Mouse (Mus musculus): ENCODE results near the gene Schip1.

Schip1 gene

GRCm38 (mm10) chr3:68592575-68592974 lies 528.0 kb downstream of the Schip1 start:
- no peak for DNase-seq

GRCm38 (mm10) chr3:68593073-68593867 lies 528.7 kb downstream of the Schip1 start:
- DNase-seq, result no peak

- no peak for DNase-seq
Observed at GRCm38 (mm10) chr3:68595316-68595925, 530.8 kb downstream of the Schip1 start.

- no peak for DNase-seq
Observed at GRCm38 (mm10) chr3:68596938-68597337, 532.3 kb downstream of the Schip1 start.

- DNase-seq, result no peak
Observed at GRCm38 (mm10) chr3:68602891-68603290, 538.3 kb downstream of the Schip1 start.

GRCm38 (mm10) chr3:68604467-68604866 lies 539.9 kb downstream of the Schip1 start:
- DNase-seq, result no peak

GRCm38 (mm10) chr3:68604962-68605361 lies 540.4 kb downstream of the Schip1 start:
- no peak for DNase-seq

GRCm38 (mm10) chr3:68605942-68606603 lies 541.5 kb downstream of the Schip1 start:
- DNase-seq, result no peak

GRCm38 (mm10) chr3:68606730-68607129 lies 542.1 kb downstream of the Schip1 start:
- no peak for DNase-seq

- no peak for DNase-seq
Observed at GRCm38 (mm10) chr3:68607336-68607735, 542.7 kb downstream of the Schip1 start.

GRCm38 (mm10) chr3:68608848-68609497 lies 544.4 kb downstream of the Schip1 start:
- DNase-seq, result no peak

- DNase-seq, result no peak
Observed at GRCm38 (mm10) chr3:68610011-68610410, 545.4 kb downstream of the Schip1 start.

GRCm38 (mm10) chr3:68610598-68611261 lies 546.1 kb downstream of the Schip1 start:
- no peak for DNase-seq

- DNase-seq, result no peak
Observed at GRCm38 (mm10) chr3:68615042-68615810, 550.6 kb downstream of the Schip1 start.

GRCm38 (mm10) chr3:68616363-68616762 lies 551.8 kb downstream of the Schip1 start:
- DNase-seq, result no peak

- DNase-seq, result peak; percentile 25
Observed at GRCm38 (mm10) chr3:68617708-68618107, 553.1 kb downstream of the Schip1 start.

- DNase-seq, result no peak
Observed at GRCm38 (mm10) chr3:68619097-68619496, 554.5 kb downstream of the Schip1 start.

- no peak for DNase-seq
Observed at GRCm38 (mm10) chr3:68621971-68622370, 557.4 kb downstream of the Schip1 start.

GRCm38 (mm10) chr3:68623036-68623435 lies 558.4 kb downstream of the Schip1 start:
- DNase-seq, result no peak

- DNase-seq, result no peak
Observed at GRCm38 (mm10) chr3:68624471-68624870, 559.9 kb downstream of the Schip1 start.

GRCm38 (mm10) chr3:68630261-68630660 lies 565.7 kb downstream of the Schip1 start:
- no peak for DNase-seq

GRCm38 (mm10) chr3:68630821-68631220 lies 566.2 kb downstream of the Schip1 start:
- DNase-seq, result no peak

Data from kidney, adult 18-20 months (tissue).